Mouse (Mus musculus): ENCODE data around the gene Acad10.
"Not testable (repeated sequence)": the region's sequence is repeated elsewhere in the genome, so short reads cannot be mapped to it uniquely, and the experiment has no call there.

Acad10 gene

GRCm38 (mm10) chr5:121660059-121660896 is at the start of gene Acad10, which contains the start of gene Brap:
Acad10 (minus strand) TSS chr5:121660514.
Brap (plus strand) TSS chr5:121660563.
- DNase-seq = peak; percentile 92

- DNase-seq = no peak
These were observed 44.4 kb upstream of the Acad10 start for GRCm38 (mm10) chr5:121704512-121705248.

GRCm38 (mm10) chr5:121703341-121703740 is 43.0 kb upstream of the Acad10 start:
- DNase-seq = no peak

GRCm38 (mm10) chr5:121701111-121701769 is 40.9 kb upstream of the Acad10 start:
- no peak for DNase-seq

- DNase-seq = peak; percentile 61
These were observed 40.2 kb upstream of the Acad10 start for GRCm38 (mm10) chr5:121700496-121700895.

- DNase-seq = no peak
These were observed 39.6 kb upstream of the Acad10 start for GRCm38 (mm10) chr5:121699891-121700290.

DNA sequence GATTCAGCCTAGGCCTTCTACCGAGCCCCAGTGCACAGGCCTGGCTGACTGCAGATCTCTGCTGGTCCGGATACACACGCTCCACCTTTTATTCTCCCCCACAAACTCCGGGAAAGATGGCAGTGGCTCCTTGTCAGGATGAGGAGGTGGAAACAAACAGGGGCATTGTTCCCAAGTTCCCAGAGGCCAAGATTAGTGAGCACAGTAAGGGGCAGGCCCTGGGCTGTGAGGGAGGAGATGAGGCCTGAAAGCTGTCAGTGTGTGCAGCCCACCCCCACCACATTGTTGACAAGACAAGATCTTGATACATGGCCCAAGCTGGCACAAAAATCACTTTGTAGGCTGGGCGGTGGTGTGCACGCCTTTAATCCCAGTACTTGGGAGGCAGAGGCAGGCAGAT is 36.4 kb upstream of the Acad10 start:
- DNase-seq = no peak

DNA sequence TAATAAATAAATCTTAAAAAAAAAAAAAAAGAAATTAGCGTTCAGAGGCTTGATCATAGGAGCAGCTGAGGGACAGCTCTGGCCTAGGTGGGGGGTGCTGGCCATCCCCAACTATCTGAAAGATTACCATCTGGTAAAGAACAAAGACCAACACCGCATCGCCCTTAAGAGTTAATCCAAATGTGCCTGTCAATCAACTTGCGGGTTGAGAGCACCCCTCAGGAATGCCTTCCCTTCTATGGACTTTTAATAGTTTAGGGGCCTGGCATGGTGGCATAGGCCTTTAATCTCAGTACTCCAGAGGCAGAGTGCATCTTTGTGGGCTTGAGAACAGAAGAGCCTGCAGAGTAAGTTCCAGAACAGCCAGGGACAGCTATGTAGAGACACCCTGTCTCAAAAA is 32.6 kb upstream of the Acad10 start:
- no peak for DNase-seq

GRCm38 (mm10) chr5:121691436-121691835 is 31.1 kb upstream of the Acad10 start:
- not testable (repeated sequence) for DNase-seq

GRCm38 (mm10) chr5:121690482-121691211 is 30.3 kb upstream of the Acad10 start:
- DNase-seq = no peak

- no peak for DNase-seq
These were observed 26.0 kb upstream of the Acad10 start for GRCm38 (mm10) chr5:121686113-121686898.

DNA sequence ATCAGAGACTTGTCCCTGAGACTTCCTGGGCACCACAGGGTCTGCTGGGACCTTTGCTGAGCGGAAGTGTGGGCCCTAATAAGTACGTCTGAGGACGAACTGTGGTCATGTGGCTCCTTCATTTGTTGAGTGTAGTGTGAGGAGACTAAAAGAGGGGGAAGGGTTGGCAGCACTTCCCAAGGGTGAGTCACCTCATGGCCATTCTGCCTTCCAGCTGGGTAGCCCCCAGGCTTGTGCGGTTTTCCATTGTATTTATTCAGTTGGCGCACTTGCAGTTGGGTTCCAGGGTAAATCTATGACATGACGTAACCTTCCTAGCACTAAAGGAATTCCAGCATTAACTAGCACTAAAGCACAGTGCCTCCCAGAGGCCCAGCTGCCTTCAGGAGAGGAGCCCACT is 25.2 kb upstream of the Acad10 start:
- DNase-seq = no peak

DNA sequence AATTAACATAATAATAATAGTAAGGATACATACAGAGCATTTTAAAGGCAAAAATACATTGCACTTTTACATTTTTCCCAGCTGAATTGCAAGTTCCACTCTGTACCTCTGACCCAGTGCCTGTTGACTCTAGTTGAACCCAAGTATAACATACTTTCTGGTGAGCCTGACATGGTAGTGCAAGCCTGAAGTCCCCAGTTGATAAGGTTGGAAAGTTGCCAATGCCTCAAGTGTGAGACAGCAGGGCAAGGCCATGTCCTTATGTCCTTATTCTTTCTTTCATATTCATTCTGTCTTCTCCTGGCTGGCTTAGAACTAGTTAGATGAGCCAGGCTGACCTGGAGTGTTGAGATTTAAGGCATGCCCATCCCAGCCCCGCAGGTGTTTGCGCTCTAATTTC is 21.9 kb upstream of the Acad10 start:
- DNase-seq = no peak

- peak; percentile 35 for DNase-seq
These were observed 10.1 kb upstream of the Acad10 start for GRCm38 (mm10) chr5:121670412-121670811.

DNA sequence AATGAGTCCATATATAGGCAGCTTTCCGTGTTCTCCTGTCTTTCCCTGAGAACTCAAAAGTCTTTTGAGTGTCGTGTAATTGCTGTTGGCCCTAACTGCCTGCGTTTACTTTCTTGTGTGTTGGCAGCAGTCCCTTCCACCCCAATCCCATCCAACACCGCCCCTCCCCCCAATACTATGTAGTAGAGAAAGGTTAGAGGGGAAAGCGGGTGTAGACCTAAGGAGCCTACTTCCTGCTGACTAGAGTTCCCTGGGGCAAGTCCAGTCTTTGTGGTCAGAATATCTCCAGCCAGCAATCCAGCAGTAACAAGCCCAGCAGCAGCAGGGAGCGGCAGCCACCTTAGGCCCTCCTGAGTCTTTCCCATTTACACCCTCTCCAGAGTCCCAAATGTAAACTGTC is 8.1 kb upstream of the Acad10 start:
- no peak for DNase-seq

DNA sequence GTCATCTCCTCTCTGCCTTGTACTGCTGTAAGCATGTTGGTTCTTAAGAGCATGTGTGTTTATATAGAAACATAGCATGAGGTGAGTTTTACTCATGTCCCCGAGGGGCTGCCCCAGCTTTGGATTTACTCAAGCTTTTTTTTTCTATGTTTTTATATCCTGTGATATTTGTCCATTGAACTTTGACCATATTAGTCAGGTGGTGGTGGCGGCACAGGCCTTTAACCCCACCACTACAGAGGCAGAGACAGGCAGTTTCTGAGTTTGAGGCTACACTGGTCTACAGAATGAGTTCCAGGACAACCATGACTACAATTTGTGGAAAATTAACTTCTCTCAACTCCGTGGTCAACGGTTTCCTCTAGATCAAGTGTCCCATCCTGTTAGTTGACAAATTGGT is 6.8 kb upstream of the Acad10 start:
- DNase-seq = no peak

- no peak for DNase-seq
These were observed 4.7 kb upstream of the Acad10 start for GRCm38 (mm10) chr5:121664971-121665370.

GRCm38 (mm10) chr5:121664078-121664477 is 3.8 kb upstream of the Acad10 start:
- DNase-seq = no peak

GRCm38 (mm10) chr5:121663456-121663855 is 3.1 kb upstream of the Acad10 start:
- DNase-seq = no peak

GRCm38 (mm10) chr5:121661494-121661893 is 1.2 kb upstream of the Acad10 start:
- no peak for DNase-seq

GRCm38 (mm10) chr5:121660897-121661254 is 562 bp upstream of the Acad10 start:
- peak; percentile 39 for DNase-seq

- DNase-seq = not testable (repeated sequence)
These were observed 2.7 kb downstream of the Acad10 start for GRCm38 (mm10) chr5:121657656-121658055.

Measured in right cerebral cortex, postnatal 14 days (tissue).